Mouse (Mus musculus) embryonic stem cell, embryonic (primary cell): ENCODE measurements around the gene Cbx5.

Source experiments
- CTCF ChIA-PET, 4 experiments: fragments of 300-600 bp in 2 of 4; fragments of 350-600 bp in 2 of 4; sonication (Branson Sonifier 250); formaldehyde crosslinking; loops; one replicate each; lab custom pipeline; 2022; ENCODE audit warnings: inconsistent platforms in 2 of 4; lab: Charles Lee
- POLR2A ChIA-PET, 4 experiments: fragments of 300-600 bp in 2 of 4; fragments of 350-600 bp in 2 of 4; sonication (Branson Sonifier 250); formaldehyde crosslinking; loops; one replicate each; lab custom pipeline; 2022; ENCODE audit warnings: antibody characterized with exemption in 4 of 4, inconsistent platforms in 1 of 4; lab: Charles Lee

The Cbx5 gene

GRCm38 (mm10) chr15:103178767-103179166 lies 60.8 kb downstream of the Cbx5 start:
- ChIA-PET CTCF (interaction anchor here (0.5 to 14.1 kb wide), 67 partner anchors 8 to 485 kb away, joined by 3 to 250 read pairs (median 10); partner anchors contain the start of genes Hoxc10 (in 3 of the 4), Hoxc5 (in 3 of the 4), Hoxc8 (in 2 of the 4) and Copz1 (in 1 of the 4)), POLR2A (interaction anchor here in 3 of 4 experiments (0.6 to 3.2 kb wide), 19 partner anchors 9 to 422 kb away, joined by 3 to 15 read pairs (median 3); partner anchors contain the start of genes Cbx5 (in 2 of the 3), Hnrnpa1 (in 1 of the 3) and Hoxc8 (in 1 of the 3))

GRCm38 (mm10) chr15:103178137-103178536 lies 61.5 kb downstream of the Cbx5 start:
- CTCF ChIA-PET = interaction anchor here (0.5 to 14.1 kb wide), 134 partner anchors 7 to 718 kb away, joined by 3 to 250 read pairs (median 6); partner anchors contain the start of genes Hoxc8 (in 4 of the 4), Hoxc10 (in 3 of the 4), Hoxc5 (in 3 of the 4) and Gpr84 (in 2 of the 4)
- POLR2A ChIA-PET = interaction anchor here (0.6 to 3.2 kb wide), 35 partner anchors 8 to 330 kb away, joined by 3 to 15 read pairs (median 4); partner anchors contain the start of genes Cbx5 (in 2 of the 4), Hoxc10 (in 2 of the 4), Hoxc5 (in 2 of the 4) and Copz1 (in 1 of the 4)

- ChIA-PET CTCF (interaction anchor here (0.5 to 14.1 kb wide), 189 partner anchors 8 to 718 kb away, joined by 3 to 250 read pairs (median 5); partner anchors contain the start of genes Hoxc10 (in 4 of the 4), Hoxc8 (in 4 of the 4), Gpr84 (in 3 of the 4) and Hoxc5 (in 3 of the 4)), POLR2A (interaction anchor here (0.5 to 3.2 kb wide), 55 partner anchors 8 to 1942 kb away, joined by 3 to 15 read pairs (median 4); partner anchors contain the start of genes Hoxc10 (in 3 of the 4), Hoxc5 (in 2 of the 4), Cbx5 (in 1 of the 4) and Copz1 (in 1 of the 4))
Observed at GRCm38 (mm10) chr15:103177611-103178041, 62.0 kb downstream of the Cbx5 start.

- ChIA-PET POLR2A (interaction anchor here (0.5 to 3.2 kb wide), 47 partner anchors 8 to 1942 kb away, joined by 3 to 15 read pairs (median 4); partner anchors contain the start of genes Hoxc10 (in 3 of the 4), Hoxc5 (in 2 of the 4), Cbx5 (in 1 of the 4) and Copz1 (in 1 of the 4)), CTCF (interaction anchor here (0.5 to 14.1 kb wide), 167 partner anchors 8 to 717 kb away, joined by 3 to 250 read pairs (median 5); partner anchors contain the start of genes Hoxc10 (in 4 of the 4), Hoxc8 (in 4 of the 4), Hoxc5 (in 3 of the 4) and Gpr84 (in 2 of the 4))
Observed at GRCm38 (mm10) chr15:103176874-103177421, 62.7 kb downstream of the Cbx5 start.

- ChIA-PET POLR2A (interaction anchor here in 1 of 4 experiments (0.6 to 2.2 kb wide), 8 partner anchors 8 to 238 kb away, joined by 3 to 6 read pairs (median 3); partner anchors contain the start of gene Hoxc6), CTCF (interaction anchor here (0.5 to 6.1 kb wide), 39 partner anchors 10 to 241 kb away, joined by 3 to 57 read pairs (median 4); partner anchors contain the start of genes Hoxc10 (in 2 of the 4), Hoxc5 (in 2 of the 4), Hoxc8 (in 2 of the 4) and Hoxc6 (in 1 of the 4))
Observed at GRCm38 (mm10) chr15:103173251-103173650, 66.4 kb downstream of the Cbx5 start.

- ChIA-PET CTCF (interaction anchor here (0.5 to 6.1 kb wide), 59 partner anchors 10 to 475 kb away, joined by 3 to 57 read pairs (median 4); partner anchors contain the start of genes Hoxc10 (in 2 of the 4), Hoxc5 (in 2 of the 4), Hoxc8 (in 2 of the 4) and Hoxc13 (in 1 of the 4)), POLR2A (interaction anchor here in 3 of 4 experiments (0.6 to 3.2 kb wide), 22 partner anchors 9 to 435 kb away, joined by 3 to 13 read pairs (median 3); partner anchors contain the start of genes Cbx5 (in 1 of the 3), Hnrnpa1 (in 1 of the 3) and Hoxc6 (in 1 of the 3))
Observed at GRCm38 (mm10) chr15:103172537-103172936, 67.1 kb downstream of the Cbx5 start.

- POLR2A ChIA-PET = interaction anchor here (0.6 to 3.2 kb wide), 26 partner anchors 8 to 653 kb away, joined by 3 to 13 read pairs (median 4); partner anchors contain the start of genes Hoxc10 (in 2 of the 4), Hoxc5 (in 2 of the 4), Copz1 (in 1 of the 4) and Tarbp2 (in 1 of the 4)
Observed at GRCm38 (mm10) chr15:103171276-103171675, 68.3 kb downstream of the Cbx5 start.

GRCm38 (mm10) chr15:103170316-103170679 lies 69.3 kb downstream of the Cbx5 start:
- ChIA-PET CTCF (interaction anchor here (0.6 to 6.1 kb wide), 25 partner anchors 10 to 427 kb away, joined by 3 to 57 read pairs (median 4); partner anchors contain the start of genes Hoxc10 (in 2 of the 4), Hoxc5 (in 1 of the 4) and Zfp385a (in 1 of the 4)), POLR2A (interaction anchor here (0.6 to 3.2 kb wide), 25 partner anchors 9 to 239 kb away, joined by 3 to 10 read pairs (median 3); partner anchors contain the start of genes Hoxc5 (in 3 of the 4), Copz1 (in 2 of the 4) and Hoxc10 (in 2 of the 4))

More at GRCm38 (mm10) chr15:103171276-103171675, 68.3 kb downstream of the Cbx5 start:
- CTCF ChIA-PET = interaction anchor here (0.5 to 6.1 kb wide), 37 partner anchors 8 to 923 kb away, joined by 3 to 57 read pairs (median 5); partner anchors contain the start of genes Hoxc10 (in 2 of the 4), Hoxc5 (in 2 of the 4) and Zfp385a (in 1 of the 4)

GRCm38 (mm10) chr15:103169612-103170315 lies 69.9 kb downstream of the Cbx5 start:
- CTCF ChIA-PET = interaction anchor here (0.5 to 6.1 kb wide), 18 partner anchors 9 to 427 kb away, joined by 3 to 57 read pairs (median 4); partner anchors contain the start of genes Hoxc10 (in 2 of the 4), Hoxc5 (in 1 of the 4) and Zfp385a (in 1 of the 4)
- POLR2A ChIA-PET = interaction anchor here (0.7 to 3.2 kb wide), 15 partner anchors 10 to 238 kb away, joined by 3 to 10 read pairs (median 3); partner anchors contain the start of genes Hoxc5 (in 2 of the 4), Copz1 (in 1 of the 4) and Hoxc10 (in 1 of the 4)

- POLR2A ChIA-PET = interaction anchor here in 3 of 4 experiments (0.6 to 2.5 kb wide), 6 partner anchors 8 to 202 kb away, joined by 3 to 10 read pairs (median 4); partner anchors contain the start of genes Hoxc10 (in 1 of the 3) and Hoxc5 (in 1 of the 3)
- CTCF ChIA-PET = interaction anchor here (0.6 to 1.9 kb wide), 9 partner anchors 8 to 1598 kb away, joined by 3 to 14 read pairs (median 4); no protein-coding TSS in a partner anchor
Observed at GRCm38 (mm10) chr15:103168801-103169611, 70.6 kb downstream of the Cbx5 start.

GRCm38 (mm10) chr15:103167786-103168185 lies 71.8 kb downstream of the Cbx5 start:
- CTCF ChIA-PET = interaction anchor here (0.7 to 1.9 kb wide), 9 partner anchors 10 to 197 kb away, joined by 3 to 14 read pairs (median 4); no protein-coding TSS in a partner anchor
- POLR2A ChIA-PET = interaction anchor here in 2 of 4 experiments (0.7 to 1.9 kb wide), 5 partner anchors 8 to 158 kb away, joined by 3 to 7 read pairs (median 3); no protein-coding TSS in a partner anchor

GRCm38 (mm10) chr15:103167042-103167615 lies 72.5 kb downstream of the Cbx5 start, which contains the start of gene Smug1:
TSS of gene Smug1 (minus strand) at chr15:103167092.
- ChIA-PET POLR2A (interaction anchor here in 1 of 4 experiments (0.8 to 1.9 kb wide), 3 partner anchors 7 to 185 kb away, joined by 3 to 7 read pairs (median 4); no protein-coding TSS in a partner anchor), CTCF (interaction anchor here in 1 of 4 experiments (0.8 to 1.9 kb wide), 4 partner anchors 10 to 196 kb away, joined by 3 to 14 read pairs (median 4); no protein-coding TSS in a partner anchor)

- ChIA-PET CTCF (interaction anchor here (0.5 to 2.4 kb wide), 74 partner anchors 9 to 680 kb away, joined by 3 to 49 read pairs (median 4); partner anchors contain the start of genes Hoxc8 (in 3 of the 4), Hoxc10 (in 2 of the 4), Cbx5 (in 1 of the 4) and Hoxc4 (in 1 of the 4)), POLR2A (interaction anchor here in 3 of 4 experiments (0.6 to 2.1 kb wide), 28 partner anchors 8 to 495 kb away, joined by 3 to 15 read pairs (median 4); partner anchors contain the start of genes Cbx5 (in 2 of the 3), Copz1 (in 1 of the 3), Hnrnpa1 (in 1 of the 3) and Hoxc13 (in 1 of the 3))
Observed at GRCm38 (mm10) chr15:103165924-103166323, 73.7 kb downstream of the Cbx5 start.

- ChIA-PET CTCF (interaction anchor here (0.5 to 2.4 kb wide), 76 partner anchors 9 to 679 kb away, joined by 3 to 49 read pairs (median 4); partner anchors contain the start of genes Hoxc8 (in 3 of the 4), Hoxc10 (in 2 of the 4), Cbx5 (in 1 of the 4) and Hoxc4 (in 1 of the 4)), POLR2A (interaction anchor here in 3 of 4 experiments (0.6 to 2.1 kb wide), 30 partner anchors 8 to 495 kb away, joined by 3 to 15 read pairs (median 4); partner anchors contain the start of genes Cbx5 (in 2 of the 3), Copz1 (in 1 of the 3), Hnrnpa1 (in 1 of the 3) and Hoxc13 (in 1 of the 3))
Observed at GRCm38 (mm10) chr15:103165379-103165778, 74.2 kb downstream of the Cbx5 start.
